Mouse (Mus musculus): ENCODE measurements around the gene Avpi1.

The Avpi1 gene

DNA sequence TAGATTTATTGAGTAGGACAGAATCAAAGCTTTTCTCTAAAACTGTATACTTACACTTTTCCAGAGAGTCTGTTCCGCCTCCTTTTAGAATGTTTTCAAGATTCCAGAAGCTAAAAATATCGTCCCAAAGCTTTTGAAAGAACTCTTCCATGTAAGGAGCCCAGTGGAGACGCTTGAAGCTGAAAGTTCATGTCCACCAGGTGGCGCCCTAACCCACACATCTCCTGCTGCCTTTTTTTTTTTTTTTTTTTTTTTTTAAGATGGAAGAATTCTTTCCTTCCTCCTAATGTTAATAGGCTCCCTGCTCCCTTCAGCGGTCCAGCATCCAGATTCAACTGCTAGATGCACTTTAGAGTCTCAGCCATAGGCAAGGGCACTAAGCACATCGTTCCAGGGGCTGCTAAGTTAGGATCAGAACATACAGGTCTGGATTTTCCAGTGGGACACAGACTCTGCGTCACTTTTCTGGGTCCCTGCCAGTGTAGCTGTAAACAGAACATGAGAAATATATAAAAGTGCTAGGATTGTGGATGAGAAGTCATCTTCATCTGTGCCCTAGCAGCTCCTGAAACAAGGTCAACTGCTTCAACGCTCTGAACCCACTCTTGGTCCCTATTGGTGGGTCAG lies 15.8 kb upstream of the Avpi1 start:
- DNase-seq (ENCODE audit: low read depth, low spot score): no peak

DNA sequence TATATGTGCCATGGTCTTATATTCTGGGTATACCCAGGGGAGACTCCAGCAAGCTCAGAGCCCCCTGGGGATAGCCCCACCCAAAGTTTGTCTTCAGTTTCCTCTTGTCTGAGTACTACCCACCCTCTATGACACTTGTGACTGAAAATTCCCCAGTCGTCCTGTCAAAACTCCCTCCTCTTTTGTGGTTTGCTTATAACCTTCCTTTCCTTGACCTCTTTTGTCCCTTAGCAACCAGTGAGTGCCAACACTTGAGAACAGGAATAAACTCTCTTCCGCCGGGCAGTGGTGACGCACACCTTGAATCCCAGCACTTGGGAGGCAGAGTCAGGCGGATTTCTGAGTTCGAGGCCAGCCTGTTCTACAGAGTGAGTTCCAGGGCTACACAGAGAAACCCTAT lies 15.2 kb upstream of the Avpi1 start:
- no peak for DNase-seq (ENCODE audit: low read depth, low spot score)

DNA sequence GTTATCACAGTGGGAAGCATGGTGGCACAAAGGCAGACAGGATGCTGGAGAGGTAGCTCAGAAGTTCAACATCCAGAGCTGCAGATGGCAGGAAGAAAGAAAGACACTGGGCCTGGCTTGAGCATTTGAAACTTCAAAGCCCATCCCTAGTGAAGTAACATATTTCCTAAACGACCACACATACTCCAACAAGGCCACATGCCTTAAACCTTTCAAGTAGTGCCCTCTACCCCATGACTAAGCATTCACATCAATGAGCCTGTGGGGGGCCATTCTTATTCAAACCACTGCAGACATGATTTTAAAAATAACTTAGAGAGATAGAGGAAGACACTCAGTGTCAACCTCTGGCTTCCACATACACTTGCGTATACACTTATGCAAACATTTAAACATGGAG lies 13.9 kb upstream of the Avpi1 start:
- no peak for DNase-seq (ENCODE audit: low read depth, low spot score)

DNA sequence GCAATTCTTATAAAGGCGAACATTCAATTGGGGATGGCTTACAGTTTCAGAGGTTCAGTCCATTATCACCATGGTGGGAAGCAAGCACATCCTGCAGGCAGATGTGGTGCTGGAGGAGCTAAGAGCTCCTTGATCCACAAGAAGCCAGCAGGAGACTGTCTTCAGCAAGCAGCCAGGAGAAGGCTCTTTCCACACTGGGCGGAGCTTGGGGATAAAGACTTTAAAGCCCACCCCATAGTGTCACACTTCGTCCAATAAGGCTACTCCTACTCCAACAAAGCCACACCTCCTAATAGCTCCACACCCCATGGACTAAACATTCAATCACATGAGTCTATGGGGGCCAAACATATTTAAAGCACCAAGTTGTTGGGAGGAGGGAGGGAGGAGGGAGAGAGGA lies 13.1 kb upstream of the Avpi1 start:
- no peak for DNase-seq (ENCODE audit: low read depth, low spot score)

DNA sequence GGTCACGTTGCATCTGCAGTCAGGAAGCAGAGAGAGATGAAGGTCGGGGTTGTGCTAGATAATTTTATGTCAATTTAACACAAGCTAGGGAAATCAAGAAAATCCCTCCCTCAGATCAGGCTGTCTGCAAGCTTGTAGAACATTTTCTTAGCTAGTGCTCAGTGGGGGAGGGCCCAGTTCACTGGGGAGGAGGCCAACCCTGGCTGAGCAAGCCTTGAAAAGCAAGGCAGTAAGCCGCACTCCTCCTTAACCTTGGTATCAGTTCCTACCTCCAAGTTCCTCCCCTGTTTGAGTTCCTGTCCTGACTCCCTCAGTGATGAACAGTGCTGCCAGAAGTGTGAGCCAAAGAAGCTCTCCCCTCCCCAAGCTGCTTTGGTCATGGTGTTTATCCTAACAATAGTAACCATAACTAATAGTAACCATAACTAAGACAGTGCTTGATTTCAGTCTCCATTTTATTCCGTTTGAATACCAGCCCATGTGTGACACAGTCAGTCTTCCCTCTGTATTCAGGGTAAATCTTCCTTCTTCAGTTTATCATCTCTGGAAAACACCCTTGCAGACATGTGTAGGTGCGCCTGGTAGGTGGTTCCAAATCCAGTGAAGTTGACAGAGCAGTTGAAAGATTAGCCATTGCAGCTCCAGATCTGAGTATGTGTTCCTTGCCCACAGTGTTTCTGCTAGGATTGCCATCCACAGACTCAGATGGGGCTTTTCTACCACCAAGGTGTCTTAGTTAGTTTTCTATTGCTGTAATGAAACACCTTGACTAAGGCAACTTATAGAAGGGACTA lies 11.1 kb upstream of the Avpi1 start:
- DNase-seq (ENCODE audit: low read depth, low spot score): no peak

DNA sequence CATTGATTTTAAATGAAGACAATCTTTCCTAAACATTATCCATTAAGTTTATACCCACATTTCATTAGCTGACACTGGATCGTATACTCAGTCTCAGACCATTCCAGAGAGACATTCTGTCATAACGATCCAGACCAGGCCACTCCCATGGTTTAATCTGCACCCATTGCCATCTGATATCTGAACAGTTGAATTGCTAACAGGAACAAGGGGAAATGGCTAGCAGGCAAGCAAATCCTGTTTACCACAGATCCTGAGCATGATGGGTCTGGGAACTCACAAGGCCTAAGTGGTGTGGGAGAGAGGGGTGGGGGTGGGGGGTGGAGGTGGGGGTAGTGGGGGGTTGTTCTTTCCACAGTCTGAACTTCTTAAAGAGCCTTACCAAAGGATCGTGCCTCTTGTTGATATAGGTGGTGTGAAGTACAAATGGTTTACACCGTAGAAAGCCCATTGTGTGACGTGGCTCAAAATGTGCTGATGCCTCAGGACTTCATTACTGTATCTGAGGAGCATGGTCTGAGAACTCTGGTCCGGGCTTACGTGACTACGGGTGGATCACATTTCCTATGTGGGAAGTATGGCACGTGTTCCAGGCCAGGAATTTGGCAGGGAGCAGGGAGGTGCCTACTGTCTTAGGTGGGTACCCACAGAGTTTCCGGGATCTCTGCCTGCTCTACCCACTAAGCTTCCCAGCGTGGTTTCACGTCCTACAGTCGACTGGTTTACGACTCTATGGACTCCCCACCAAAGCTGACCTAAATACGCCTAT lies 9.8 kb upstream of the Avpi1 start:
- no peak for DNase-seq (ENCODE audit: low read depth, low spot score)

DNA sequence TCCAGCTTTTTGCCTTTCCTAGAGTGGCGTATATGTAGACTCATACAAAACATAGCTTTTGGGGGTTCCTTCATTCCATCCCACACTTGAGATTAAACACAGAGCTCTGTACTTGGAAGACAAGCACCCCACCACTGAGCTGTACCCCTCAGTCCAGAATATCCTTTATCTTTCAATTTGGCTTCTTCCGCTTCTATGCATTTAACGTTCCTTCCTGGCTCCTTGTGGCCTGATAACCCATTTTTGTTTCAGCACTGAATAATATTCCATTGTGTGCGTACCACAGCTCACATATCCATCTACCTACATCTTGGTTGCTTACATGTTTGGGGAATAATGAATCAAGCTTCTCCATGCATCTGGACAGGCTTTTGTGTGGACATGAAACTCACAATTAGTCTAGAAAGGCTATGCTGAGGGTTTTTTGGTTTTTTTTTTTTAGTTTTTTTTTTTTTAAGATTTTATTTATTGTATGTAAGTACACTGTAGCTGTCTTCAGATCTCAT lies 8.4 kb upstream of the Avpi1 start:
- DNase-seq (ENCODE audit: low read depth, low spot score): no peak

DNA sequence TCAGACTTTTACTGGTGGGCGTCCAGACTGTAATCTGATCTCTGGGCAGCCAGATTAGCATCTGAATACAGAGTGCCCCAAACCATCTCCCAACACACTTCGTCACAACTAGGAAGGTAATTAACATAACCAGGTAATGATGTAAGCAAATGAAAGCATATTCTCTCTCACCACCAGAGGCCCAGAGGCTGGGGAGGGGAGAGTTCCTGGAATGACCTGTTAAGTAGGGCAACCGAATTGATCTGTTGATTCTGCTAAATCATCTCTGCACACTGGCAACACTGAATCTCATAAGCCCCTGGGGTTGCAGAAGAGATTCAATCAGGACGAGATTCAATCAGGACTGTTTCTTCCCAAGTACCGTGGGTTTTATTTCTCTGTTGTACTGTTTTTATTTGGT lies 7.3 kb upstream of the Avpi1 start:
- no peak for DNase-seq (ENCODE audit: low read depth, low spot score)

DNA sequence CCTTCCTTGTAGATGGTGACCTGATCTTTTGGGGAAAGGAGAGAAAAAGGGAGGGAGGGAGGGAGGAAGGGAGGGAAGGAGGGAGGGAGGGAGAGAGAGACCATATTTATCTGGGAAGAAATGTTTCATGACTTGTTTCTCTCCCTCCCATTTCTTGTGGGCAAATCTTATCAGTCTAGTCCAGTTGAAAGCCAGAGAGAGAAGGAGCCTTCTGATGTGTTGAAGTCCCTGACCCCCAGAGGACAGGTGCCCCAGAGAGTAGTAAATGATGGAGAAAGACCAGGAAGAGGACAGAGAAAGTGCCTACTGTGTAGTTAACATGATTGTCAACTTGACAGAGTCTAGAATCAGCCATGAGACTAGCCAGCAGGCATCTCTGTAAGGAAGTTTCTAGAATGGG lies 6.2 kb upstream of the Avpi1 start:
- no peak for DNase-seq (ENCODE audit: low read depth, low spot score)

DNA sequence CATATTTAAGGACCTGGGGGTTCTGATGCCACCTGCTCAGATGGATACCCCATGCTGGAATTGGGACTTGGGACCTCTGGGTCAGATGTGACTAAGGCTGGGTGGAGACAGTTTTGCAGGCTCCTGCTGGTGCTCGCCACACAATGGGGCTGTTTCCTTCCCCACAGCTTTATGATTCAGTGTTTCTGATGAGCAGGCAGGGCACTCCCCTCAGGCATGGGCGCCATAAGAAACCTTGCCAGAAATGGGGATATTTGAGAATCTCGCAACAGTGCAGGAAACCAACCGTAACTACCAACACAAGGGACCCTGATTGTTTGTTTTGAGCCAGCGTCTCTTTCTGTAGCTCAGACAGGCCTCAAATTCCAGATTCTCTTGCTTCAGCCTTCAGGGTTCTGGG lies 2.2 kb upstream of the Avpi1 start:
- no peak for DNase-seq (ENCODE audit: low read depth, low spot score)

DNA sequence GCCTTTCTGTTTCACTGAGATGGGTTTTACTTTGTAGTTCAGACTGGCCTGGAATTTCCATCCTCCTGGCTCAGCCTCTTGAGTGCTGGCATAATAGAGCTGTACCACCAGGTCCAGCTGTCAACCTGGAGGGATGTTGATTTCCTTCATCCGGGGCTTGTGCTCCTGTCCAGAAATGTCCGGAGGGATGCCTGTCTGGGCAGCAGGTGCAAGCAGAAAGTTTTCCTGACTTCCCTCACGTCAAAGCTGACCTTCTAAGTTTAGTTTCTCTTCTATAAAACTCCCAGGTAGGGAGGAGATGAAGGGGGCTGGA lies 1.4 kb upstream of the Avpi1 start:
- DNase-seq (ENCODE audit: low read depth, low spot score): no peak

DNA sequence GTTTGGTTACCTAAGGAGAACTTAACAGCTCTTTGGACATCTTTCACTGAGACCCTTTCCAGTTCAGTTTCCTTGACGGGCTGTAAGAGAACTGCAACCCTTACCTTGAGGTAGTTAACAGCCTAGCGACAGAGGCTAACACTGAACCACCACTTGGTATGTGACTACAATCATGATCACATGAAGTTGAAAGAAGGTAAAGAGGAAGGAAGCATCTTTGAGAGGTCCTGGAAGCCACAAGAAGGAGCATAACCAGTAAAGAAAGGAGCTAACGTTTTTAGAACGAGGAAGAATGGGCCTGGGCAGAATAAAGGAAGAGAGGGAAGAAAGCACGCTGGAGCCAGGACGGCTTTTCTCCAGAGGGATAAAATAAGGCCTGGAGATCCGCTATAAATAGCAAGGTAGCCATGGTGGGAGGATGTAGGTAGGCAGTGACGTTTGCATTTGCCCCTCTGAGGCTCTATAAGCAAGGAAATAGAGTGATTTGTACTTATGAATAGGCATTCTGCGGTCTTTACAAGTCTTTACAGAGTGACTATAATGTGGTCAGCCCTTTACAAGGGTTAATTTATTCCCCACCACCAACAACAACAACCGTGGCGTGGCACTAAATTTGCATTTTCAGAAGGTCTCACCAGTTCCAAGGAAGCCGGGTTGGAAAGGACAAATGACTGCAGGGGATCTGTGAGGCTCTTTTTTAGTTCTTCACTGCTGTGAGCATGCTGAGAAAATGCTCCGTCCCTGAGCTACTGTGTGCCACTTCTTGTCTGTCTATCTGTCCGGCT lies 842 bp upstream of the Avpi1 start:
- DNase-seq (ENCODE audit: low read depth, low spot score): no peak

DNA sequence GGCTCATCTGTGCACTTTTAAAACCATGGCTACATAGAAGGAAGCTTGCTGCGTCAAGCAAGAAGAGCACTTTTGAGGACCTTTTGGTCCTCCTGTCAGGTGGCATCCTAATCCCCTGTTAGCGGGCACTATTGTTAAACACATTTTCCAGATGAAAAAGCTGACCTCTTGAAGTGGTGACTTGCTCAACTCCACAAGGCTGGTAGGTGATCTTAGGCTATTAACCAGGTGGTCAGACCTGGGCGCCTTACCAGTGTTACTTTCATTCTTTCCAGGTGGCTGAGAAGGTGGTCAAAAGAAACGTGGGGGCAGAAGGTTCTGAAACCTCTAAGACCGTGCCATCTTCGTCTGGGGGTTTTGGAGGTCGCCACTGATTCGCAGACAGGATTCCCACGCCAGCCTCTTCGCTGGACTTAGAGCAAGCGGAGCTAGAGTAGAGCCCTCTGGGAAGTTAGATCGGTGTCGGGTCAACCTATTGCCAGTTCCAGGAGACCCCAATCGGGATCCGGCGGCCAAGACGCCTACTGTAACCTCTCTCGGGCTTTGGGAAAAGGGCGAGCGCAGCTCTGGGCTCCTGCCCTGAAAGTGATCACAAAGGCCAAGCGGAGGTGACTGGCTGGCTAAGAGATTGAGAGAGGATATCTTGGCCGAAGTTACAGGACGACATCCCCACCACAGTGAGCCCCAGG lies 663 bp downstream of the Avpi1 start:
- no peak for DNase-seq (ENCODE audit: low read depth, low spot score)

DNA sequence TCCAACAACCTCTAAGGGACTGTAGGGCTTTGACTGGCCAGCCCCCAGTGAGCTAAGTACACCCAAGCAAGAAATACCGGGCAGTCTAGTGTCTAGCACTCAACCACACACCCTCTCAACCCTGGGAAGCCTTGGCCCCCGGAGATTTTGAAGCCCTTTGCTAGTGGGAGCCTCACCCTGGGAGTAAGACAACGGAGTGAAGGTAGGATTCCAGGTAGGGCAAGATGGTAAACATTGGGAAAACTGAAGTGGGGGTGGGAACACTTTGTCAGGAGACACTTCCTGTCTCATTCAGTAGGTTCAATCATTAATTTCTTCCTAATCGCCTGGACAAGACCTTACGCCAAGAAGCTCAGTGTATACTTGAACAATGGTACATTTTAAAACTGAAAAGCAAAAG lies 1.8 kb downstream of the Avpi1 start:
- no peak for DNase-seq (ENCODE audit: low read depth, low spot score)

DNA sequence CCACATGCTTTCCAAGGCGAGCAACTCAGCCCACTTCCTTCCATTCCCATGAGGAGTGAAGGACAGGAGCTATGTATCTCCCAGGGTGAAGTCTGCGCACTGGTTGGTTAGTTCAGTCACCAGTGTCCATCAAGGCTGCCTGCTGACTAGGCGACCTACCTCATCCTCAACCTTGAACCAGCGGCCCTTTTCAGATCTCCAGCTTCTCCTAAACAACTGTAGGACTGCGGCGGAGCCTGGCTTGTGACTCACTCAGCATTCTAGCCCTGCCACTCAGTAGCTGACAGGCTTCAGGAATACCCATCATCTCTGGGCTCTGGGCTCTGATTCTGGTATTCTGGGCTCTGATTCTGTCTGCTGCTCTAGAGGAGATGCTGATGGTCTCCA lies 2.6 kb downstream of the Avpi1 start:
- no peak for DNase-seq (ENCODE audit: low read depth, low spot score)

DNA sequence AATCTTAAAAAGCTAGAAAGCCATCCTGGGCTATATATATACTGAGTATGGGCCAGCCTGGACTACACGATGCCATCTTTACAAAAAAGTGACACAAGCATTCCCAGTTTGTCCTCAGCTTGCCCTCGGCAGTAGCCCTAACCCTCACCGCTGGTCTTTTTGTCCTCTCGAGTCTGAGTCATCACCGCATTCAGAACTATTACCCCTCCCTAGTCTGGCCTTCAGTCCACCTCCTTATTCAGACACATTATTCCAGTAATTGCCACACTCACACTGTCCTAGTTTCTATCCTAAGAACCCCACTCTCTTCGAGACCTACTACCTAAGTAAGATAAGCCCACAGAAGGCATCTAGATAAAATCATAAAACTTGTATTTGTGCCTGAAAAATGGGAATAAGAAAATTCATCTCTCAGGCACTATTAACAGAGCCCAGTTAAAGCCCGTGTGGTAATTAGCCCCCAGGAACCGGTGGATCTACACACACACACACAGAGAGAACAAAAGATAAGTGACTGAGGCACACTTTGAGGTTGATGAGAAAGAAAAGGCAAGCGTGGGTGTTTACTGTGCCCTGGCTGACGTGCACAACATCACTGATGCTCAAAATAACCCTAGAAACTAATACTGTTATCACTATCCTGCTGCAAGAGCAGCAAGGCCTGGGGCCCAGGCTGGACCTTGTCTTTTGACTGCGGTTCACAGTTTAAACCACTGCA lies 3.2 kb downstream of the Avpi1 start:
- DNase-seq (ENCODE audit: low read depth, low spot score): no peak

DNA sequence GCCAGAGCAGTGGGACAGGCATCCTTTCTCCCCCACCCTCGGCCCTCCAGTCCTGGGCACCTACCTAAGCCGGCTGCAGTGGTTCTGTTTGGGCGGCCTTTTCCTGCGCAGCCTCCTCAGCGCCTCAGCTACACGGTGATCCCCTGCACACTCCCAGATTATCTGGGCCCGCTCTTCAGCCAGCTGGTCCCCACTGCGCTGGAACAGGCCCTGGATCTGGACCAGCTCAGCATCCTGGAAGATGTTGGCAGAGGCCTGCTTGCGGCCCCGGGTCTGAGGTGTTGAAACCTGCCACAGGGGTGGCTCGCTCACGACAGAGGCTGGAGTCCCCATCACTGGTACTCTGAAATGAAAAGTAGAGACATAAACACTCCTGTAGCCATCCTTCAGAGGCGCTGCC lies 4.2 kb downstream of the Avpi1 start:
- DNase-seq (ENCODE audit: low read depth, low spot score): no peak

DNA sequence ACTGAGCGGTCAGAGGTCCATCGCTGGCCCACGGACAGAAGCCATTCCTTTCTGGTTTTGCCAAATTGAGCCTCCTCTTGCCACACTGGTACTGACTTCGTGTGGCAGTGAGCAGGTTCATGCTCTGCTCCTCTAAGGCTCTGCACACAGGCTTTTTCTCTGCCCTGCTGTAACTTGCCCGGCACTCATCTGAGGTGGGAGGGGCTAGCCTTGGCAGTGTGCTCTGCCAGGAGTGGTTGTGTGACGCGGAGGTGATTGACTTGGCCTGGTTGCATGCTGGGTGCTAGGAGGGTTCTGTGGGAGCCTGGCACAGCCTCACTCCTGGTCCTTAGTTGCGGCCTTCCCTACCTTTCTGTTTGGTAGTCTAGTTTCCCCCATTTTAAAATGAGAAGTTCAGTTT lies 8.4 kb downstream of the Avpi1 start:
- DNase-seq (ENCODE audit: low read depth, low spot score): no peak

DNA sequence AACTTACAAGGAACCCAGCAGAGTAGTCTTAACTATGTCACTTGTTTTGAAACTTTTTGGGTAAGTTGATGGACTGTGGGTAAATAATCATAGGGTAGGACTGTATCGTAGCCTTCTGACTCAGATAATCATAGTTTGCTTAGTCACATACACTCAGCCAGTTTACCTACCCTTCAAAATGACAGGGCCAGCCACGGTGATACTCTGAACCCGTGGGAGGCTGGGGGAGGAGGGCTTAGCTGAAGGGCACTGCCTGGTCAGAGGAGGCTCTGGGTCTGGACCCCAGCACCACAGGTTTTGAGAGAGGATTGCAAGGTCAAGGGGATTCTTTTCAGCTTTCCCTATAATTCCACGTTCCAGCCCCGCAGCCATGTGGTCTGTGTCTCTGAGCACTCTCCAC lies 10.3 kb downstream of the Avpi1 start:
- DNase-seq (ENCODE audit: low read depth, low spot score): no peak

DNA sequence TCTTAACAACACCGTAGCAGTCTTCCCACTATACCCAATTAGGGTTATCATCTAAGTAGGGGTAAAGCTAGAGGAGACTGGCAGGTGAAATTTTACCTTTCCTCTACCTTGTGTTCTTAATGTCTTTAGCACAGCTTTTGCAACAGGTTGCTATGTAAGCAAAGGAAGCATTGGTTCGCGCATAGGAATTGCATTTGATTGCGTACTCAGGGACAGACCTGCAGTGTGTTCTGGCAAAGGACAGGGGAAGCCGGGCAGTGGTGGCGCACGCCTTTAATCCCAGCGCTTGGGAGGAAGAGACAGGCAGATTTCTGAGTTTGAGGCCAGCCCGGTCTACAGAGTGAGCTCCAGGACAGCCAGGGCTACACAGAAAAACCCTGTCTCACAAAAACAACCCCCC lies 10.7 kb downstream of the Avpi1 start:
- no peak for DNase-seq (ENCODE audit: low read depth, low spot score)

DNA sequence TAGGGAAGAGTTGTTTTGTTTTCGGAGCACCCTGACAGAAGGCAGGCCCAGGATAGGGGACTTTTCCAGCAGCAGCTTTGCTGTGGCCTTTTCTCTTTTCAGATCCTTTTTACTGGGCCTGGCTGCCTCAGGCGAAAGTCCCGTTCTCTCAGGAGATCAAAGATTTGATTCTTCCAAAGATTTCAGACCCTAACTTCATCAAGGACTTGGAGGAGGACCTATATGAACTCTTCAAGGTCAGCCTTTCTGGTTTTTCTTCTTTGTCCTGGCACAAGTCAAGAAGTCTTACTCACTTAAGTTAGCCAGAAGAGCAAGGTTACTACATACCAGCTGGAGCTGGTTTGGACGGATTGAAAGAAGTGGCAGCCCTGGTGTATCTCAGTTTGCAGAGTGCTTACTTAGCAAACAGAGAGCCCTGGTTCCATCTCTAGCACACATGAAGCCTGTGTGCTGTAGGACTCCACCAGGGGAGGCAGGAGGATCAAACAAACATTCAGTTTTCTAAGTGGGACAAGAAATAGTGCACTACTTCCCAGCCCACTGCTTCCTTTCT lies 13.0 kb downstream of the Avpi1 start:
- no peak for DNase-seq (ENCODE audit: low read depth, low spot score)

Measured in WW6 (cell line).